Comparison of ENCODE assay signal across 19 mouse cellular contexts in genomic region chr8:26843714-26844113, GRCm38 (mm10).
DNase-seq lines count a peak whose midpoint lies in the region; ATAC-seq lines count a peak whose summit lies in the region.
"Had no signal": no experiment of that assay in that cellular context is flagged by ENCODE, and none has a peak within 500 bp of the region (broad histone marks: within the 10 kb centered on the region; RNA-seq: fewer than 3 reads in every experiment).

No protein-coding gene starts in this region.

- no peak overlapping the region for H3K9ac ChIP-seq in kidney, embryonic 15.5 days
- no peak overlapping the region for H3K9ac ChIP-seq in midbrain, embryonic 11.5 days (ENCODE audit: low read length)
- H3K9ac ChIP-seq: embryonic facial prominence, embryonic 12.5 days; forebrain, embryonic 13.5 days; forebrain, embryonic 15.5 days; forebrain, postnatal 0 days had no signal

- H3K9me3 ChIP-seq in kidney, embryonic 15.5 days (replicated peaks), result no peaks in the 10 kb centered on the region
- no peaks in the 10 kb centered on the region for H3K9me3 ChIP-seq in midbrain, embryonic 10.5 days (replicated peaks)
- no peaks in the 10 kb centered on the region for H3K9me3 ChIP-seq in midbrain, embryonic 11.5 days (ENCODE audit: control insufficient read depth, low read length)
- H3K9me3 ChIP-seq in limb, embryonic 10.5 days (replicated peaks), result no peaks in the 10 kb centered on the region
- H3K9me3 ChIP-seq: embryonic facial prominence, embryonic 12.5 days; forebrain, embryonic 13.5 days; forebrain, embryonic 15.5 days had no signal

- H3K4me2 ChIP-seq in kidney, embryonic 15.5 days, result no peak overlapping the region
- H3K4me2 ChIP-seq in midbrain, embryonic 11.5 days, result no peak overlapping the region
- H3K4me2 ChIP-seq: embryonic facial prominence, embryonic 12.5 days; forebrain, embryonic 13.5 days; forebrain, embryonic 15.5 days had no signal

- H3K4me1 ChIP-seq in kidney, embryonic 15.5 days, result peaks cover 40% of the 10 kb centered on the region
- peaks cover 44% of the 10 kb centered on the region for H3K4me1 ChIP-seq in midbrain, embryonic 10.5 days
- H3K4me1 ChIP-seq in midbrain, embryonic 11.5 days (ENCODE audit: control insufficient read depth, insufficient read depth, low read length), result peaks cover 5% of the 10 kb centered on the region; the same call in 1 of the 2 replicates
- peaks cover 80% of the 10 kb centered on the region for H3K4me1 ChIP-seq in limb, embryonic 10.5 days
- H3K4me1 ChIP-seq: forebrain, embryonic 15.5 days had no signal

- H3K27ac ChIP-seq in kidney, embryonic 15.5 days, result 0 out of 2 replicates have a peak overlapping the region, but pooled peaks have one; percentile 16
- 0 out of 2 replicates have a peak overlapping the region, but pooled peaks have one; percentile 33 for H3K27ac ChIP-seq in midbrain, embryonic 10.5 days (replicated peaks)
- no peak overlapping the region for H3K27ac ChIP-seq in midbrain, embryonic 11.5 days (ENCODE audit: low read depth, low read length)
- no peak overlapping the region for H3K27ac ChIP-seq in limb, embryonic 10.5 days
- H3K27ac ChIP-seq: embryonic facial prominence, embryonic 12.5 days; forebrain, embryonic 13.5 days; forebrain, embryonic 15.5 days had no signal

- no peak for ATAC-seq in kidney, embryonic 15.5 days (replicated peaks; ENCODE audit: low FRiP score)
- ATAC-seq in midbrain, embryonic 11.5 days (ENCODE audit: low FRiP score), result no peak
- ATAC-seq: CD4-positive, CD25-positive, alpha-beta regulatory T cell, adult 4 months; forebrain, embryonic 13.5 days; forebrain, embryonic 15.5 days; forebrain, postnatal 0 days had no signal

- 45% methylated on average over 6 of the region's 6 CpGs for WGBS in kidney, embryonic 15.5 days
- WGBS in midbrain, embryonic 10.5 days, result 78% methylated on average over 6 of the region's 6 CpGs
- 81% methylated on average over 6 of the region's 6 CpGs for WGBS in midbrain, embryonic 11.5 days
- 36% methylated on average over 6 of the region's 6 CpGs for WGBS in limb, embryonic 10.5 days

- no peaks in the 10 kb centered on the region for H3K36me3 ChIP-seq in kidney, embryonic 15.5 days
- no peaks in the 10 kb centered on the region for H3K36me3 ChIP-seq in midbrain, embryonic 10.5 days
- no peaks in the 10 kb centered on the region for H3K36me3 ChIP-seq in midbrain, embryonic 11.5 days (ENCODE audit: control insufficient read depth, insufficient read depth, low read length)
- H3K36me3 ChIP-seq in limb, embryonic 10.5 days, result no peaks in the 10 kb centered on the region
- H3K36me3 ChIP-seq: embryonic facial prominence, embryonic 12.5 days; forebrain, embryonic 15.5 days had no signal

- no peak for DNase-seq in kidney, postnatal 14 days
- no peak for DNase-seq in midbrain, embryonic 10.5 days (ENCODE audit: low spot score)
- no peak for DNase-seq in midbrain, embryonic 11.5 days (ENCODE audit: low spot score, missing footprints)
- no peak for DNase-seq in limb, embryonic 10.5 days (ENCODE audit: low spot score)
- no peak for DNase-seq in gastrocnemius, postnatal 4 days (ENCODE audit: low spot score in 2 of 2)
- DNase-seq: adrenal gland, postnatal 25 days; B cell, adult 2 months; cerebellum, adult 11 months; cerebellum, adult 18-20 months; cerebellum, adult 8-10 months; cerebellum, adult 9-11 months; cerebellum, postnatal 14 days; cerebellum, postnatal 36 days; forebrain, postnatal 0 days had no signal

- H3K4me3 ChIP-seq in kidney, embryonic 15.5 days (replicated peaks), result no peak overlapping the region
- no peak overlapping the region for H3K4me3 ChIP-seq in midbrain, embryonic 10.5 days
- H3K4me3 ChIP-seq in midbrain, embryonic 11.5 days (ENCODE audit: low read depth, low read length), result no peak overlapping the region
- peak overlapping the region; percentile 11; the same call in 1 of the 2 replicates for H3K4me3 ChIP-seq in limb, embryonic 10.5 days
- H3K4me3 ChIP-seq: embryonic facial prominence, embryonic 12.5 days; forebrain, embryonic 13.5 days; forebrain, embryonic 15.5 days had no signal

- H3K27me3 ChIP-seq in kidney, embryonic 15.5 days, result 0 out of 2 replicates have a peak, but pooled peaks cover 4% of the 10 kb centered on the region
- H3K27me3 ChIP-seq in midbrain, embryonic 10.5 days (ENCODE audit: low read depth, poor library complexity, severe bottlenecking), result no peaks in the 10 kb centered on the region
- H3K27me3 ChIP-seq in midbrain, embryonic 11.5 days (ENCODE audit: control insufficient read depth, insufficient read depth, low read length), result no peaks in the 10 kb centered on the region
- H3K27me3 ChIP-seq in limb, embryonic 10.5 days (ENCODE audit: low read depth, poor library complexity, severe bottlenecking), result peaks cover 33% of the 10 kb centered on the region
- H3K27me3 ChIP-seq: forebrain, embryonic 13.5 days; forebrain, embryonic 15.5 days had no signal

Comparison
In these comparisons a context has a peak if more than half of its experiments do, and no peak if none do; other contexts are left out.
1. H3K27ac ChIP-seq: peak in kidney, embryonic 15.5 days (single experiment) and midbrain, embryonic 10.5 days (single experiment); none in midbrain, embryonic 11.5 days (single experiment) and limb, embryonic 10.5 days (single experiment).